Mouse (Mus musculus) heart, adult 11 months (tissue): ENCODE measurements at regions not wholly inside any gene's neighbourhood (a gene's known extent, or its start where the extent isn't known, plus 50 kb on each side); places are given as distances from the start of the nearest gene placed in this dataset.
A peak's percentile ranks its signal among the peaks of the same experiment; 100 is the strongest.

Experiments used
- DNase-seq: peaks from one replicate; pipeline ENCODE4 v3.0.0; 2022

DNA sequence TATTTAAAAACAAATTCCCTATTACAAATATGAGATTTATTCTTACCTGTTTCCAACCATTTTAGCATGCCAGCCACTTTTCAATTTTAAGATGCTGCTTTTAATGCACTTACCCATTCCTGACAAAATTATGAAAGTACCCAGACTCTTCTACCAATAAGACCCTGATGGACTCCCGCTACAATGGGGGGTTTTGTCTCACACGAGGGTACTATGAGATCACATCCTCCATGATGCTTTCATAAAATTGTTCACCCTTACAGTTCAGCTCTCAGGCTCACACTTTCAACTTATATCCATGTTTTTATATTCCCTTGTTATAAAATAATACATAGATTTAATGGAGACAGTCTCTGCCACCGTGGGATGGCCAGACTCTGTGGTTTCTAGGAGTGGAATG is 68.1 kb upstream of the Adamts18 start:
- no peak for DNase-seq

DNA sequence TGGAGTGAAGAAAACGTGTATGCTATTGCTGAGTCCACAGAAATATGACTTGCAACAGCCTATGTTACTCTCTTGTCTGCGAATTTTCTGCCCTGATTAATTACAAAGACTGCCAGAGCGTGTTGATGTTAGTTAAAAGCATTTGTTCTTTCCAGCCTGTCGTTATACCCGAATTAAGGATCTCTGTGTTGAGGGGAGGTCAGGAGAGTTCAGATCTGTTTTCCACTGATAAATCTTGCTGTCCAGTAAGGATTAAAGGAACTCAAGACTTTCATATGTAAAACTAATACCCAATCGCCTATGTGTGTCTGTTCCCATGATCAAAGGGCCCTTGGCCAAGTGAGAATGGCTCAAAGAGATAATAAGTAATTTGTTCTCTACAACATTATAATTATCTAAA is 68.7 kb upstream of the Adamts18 start:
- DNase-seq, result no peak

DNA sequence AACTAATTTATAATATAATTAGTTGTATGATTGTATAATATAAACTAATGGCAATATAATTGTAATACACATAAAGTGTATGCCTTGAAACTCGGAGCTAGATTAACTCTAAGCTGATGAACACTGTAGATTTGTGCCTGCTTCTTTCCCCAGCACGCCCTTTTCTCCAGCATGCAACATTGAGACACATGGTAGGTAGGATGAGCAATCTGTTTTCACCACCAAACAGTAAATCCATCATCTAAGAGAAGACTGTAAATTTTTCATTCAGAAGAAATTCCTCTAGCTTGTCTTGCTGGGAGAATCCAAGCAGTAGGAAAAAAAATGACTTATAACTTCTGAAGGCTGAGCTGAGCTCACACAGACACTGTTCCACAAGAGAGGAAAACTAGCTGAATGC is 71.8 kb upstream of the Adamts18 start:
- peak; percentile 11 for DNase-seq

GRCm38 (mm10) chr8:113923381-113923780 is 74.8 kb upstream of the Adamts18 start:
- peak; percentile 36 for DNase-seq

DNA sequence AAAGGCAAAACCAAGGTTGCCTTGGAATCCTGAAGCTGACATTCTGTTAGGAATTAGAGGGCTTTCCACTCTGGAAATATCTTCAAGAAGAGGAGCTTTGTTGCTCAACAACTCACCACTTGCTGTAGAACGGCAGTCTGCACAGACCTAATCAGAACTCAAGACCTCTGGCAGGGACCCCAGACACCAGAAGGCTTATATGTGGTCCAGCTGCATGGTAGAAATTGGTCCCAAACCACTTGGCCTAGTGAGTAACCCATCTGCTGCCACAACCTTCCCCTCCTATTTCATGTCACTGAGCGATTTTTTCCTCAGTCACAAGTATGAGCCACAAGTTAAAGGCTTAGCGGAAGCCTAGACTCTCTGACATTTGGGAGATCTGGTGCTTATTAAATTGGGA is 105.2 kb upstream of the Adamts18 start:
- DNase-seq, result peak; percentile 60

GRCm38 (mm10) chr8:113956439-113957043 is 108.0 kb upstream of the Adamts18 start:
- DNase-seq, result peak; percentile 57

- peak; percentile 44 for DNase-seq
Observed at GRCm38 (mm10) chr8:113957821-113958220, 109.3 kb upstream of the Adamts18 start.

DNA sequence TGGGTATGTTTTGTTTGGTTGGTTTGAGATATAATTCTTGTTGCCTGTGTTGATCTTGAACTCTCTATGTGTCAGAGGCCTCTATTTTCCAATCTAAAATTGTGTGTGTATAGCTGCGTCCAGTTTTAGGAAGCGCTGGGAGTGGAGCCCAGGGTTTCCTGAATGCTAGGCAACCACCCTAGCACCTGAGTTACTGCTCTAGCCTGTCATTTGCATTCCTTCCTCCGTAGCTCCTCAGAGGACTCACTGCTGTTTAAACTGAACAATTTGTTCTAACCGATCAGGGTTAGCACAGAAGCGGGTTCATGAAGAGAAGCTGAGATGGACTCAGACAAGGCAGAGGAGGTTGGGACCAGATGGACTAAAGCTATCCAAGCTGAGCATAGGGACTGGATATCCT is 127.3 kb upstream of the Adamts18 start:
- DNase-seq, result no peak

DNA sequence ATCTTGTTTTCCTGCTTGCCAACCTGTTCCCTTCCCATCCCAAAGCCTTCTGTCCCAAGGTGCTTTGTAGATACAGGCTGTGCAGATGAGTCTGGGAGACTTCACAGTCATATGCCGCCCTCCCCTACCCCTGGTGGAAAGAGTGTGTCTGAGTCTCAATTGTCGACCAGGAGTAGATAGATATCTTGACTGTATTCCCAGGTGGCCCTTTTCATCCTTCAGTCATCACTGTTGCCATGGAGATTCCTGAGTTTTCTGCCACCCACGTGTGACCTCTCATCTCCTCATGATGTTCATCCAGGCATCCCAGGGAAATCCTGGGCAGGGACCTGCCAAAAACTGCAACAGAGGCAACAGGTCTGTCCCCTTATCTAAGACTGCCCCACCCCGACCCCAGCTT is 128.1 kb upstream of the Adamts18 start:
- DNase-seq, result peak; percentile 74

- peak; percentile 24 for DNase-seq
Observed at GRCm38 (mm10) chr8:113977072-113977471, 128.5 kb upstream of the Adamts18 start.

GRCm38 (mm10) chr8:113978946-113979345 is 130.4 kb upstream of the Adamts18 start:
- peak; percentile 16 for DNase-seq

DNA sequence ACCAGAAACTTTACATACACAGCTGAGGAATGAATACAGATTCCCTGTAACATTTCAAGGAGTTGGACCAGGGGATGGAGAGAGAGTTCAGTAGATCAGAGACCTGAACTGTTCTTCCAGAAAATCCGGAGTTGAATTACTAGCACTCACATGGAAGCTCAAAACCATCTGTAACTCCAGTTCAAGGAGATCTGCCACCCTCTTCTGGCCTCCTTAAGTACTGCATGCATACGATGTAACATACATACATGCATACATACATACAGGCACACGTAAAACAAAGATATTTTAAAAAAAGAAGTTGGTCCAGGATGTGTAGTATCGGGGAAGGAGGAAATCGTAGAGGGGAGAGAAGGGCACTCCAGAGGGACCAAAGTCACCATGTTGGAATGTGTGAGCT is 131.3 kb upstream of the Adamts18 start:
- peak; percentile 17 for DNase-seq

- peak; percentile 4 for DNase-seq
Observed at GRCm38 (mm10) chr8:113981339-113981738, 132.8 kb upstream of the Adamts18 start.

DNA sequence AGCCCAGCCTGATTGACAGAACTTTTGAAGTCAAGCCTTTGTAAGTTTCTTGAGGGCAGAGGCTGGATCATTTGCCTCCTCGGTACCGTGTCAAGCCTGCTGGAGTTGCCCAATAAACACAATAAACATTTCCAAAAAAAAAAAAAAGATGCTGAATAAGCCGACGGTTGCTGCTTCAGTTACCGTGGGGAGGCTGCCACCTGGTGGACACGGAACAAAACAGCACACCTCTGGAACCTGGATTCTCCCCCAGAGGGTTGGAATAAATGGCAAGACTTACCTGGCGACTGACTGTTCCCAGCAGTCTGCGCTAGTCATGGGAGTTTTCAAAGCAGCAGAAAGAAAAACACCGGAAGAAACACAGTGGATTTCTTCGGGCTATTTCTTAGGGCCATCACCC is 136.3 kb upstream of the Adamts18 start:
- DNase-seq, result peak; percentile 89

- DNase-seq, result peak; percentile 94
Observed at GRCm38 (mm10) chr8:113985471-113985870, 136.9 kb upstream of the Adamts18 start.

DNA sequence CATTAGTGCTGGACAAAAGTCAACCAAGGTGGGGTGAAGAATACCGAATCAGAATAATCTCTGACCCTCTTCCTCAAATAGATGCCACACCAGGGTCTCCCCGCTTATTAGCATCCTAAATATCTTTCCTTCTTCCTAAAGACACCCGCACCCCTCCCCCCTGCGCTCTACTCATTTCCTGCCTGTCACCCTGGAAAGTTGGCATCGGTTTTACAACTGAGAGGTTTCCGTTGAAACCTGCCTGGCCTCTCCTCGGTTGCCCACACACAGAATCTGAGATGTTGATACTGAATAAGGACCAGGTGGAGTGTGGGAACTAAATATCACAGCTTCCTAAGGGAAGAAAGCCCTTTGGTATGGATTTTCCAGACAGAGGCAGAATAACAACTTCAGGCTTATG is 137.4 kb upstream of the Adamts18 start:
- peak; percentile 91 for DNase-seq

DNA sequence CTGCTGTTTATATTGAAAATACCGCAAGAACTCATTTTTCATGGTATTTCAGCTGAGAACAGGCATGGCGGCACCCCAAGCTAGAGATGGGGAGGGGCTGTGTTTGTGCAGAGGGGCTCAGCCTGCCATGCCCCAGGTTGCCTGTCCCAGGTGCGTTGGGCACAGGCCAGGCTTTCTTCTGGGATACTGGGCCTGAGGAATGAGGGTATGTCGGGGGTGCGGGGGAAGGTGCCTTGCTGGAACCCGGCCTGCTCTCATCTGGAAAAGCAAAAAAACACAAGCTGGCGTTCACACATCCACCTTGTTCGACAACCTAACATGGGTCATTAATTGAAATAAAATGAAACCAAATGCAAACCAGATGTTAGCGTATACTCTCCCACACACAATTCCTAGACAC is 142.2 kb upstream of the Adamts18 start:
- no peak for DNase-seq

- peak; percentile 73 for DNase-seq
Observed at GRCm38 (mm10) chr8:113998881-113999280, 134.5 kb upstream of the Nudt7 start.

- peak; percentile 3 for DNase-seq
Observed at GRCm38 (mm10) chr8:114001674-114002073, 131.7 kb upstream of the Nudt7 start.

GRCm38 (mm10) chr8:114004436-114004835 is 128.9 kb upstream of the Nudt7 start:
- no peak for DNase-seq

DNA sequence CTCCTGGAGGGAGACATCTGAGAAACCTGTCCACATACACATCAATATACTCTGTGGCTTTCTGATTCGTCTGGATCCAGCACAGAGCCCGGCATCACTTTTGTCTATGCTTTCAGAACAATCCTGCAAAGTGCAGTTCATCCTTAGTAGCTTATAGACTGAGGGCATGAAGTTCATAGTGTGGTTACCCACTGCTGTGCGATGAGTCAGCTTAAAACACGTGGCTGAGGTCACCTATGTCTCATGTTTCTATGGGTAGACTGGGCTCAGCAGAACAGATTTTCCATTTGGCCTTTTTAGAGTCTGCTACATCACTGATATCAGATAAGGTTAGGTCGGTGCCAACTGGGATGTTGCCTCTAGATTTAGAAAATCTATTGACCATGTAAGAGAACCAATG is 126.8 kb upstream of the Nudt7 start:
- no peak for DNase-seq

- no peak for DNase-seq
Observed at GRCm38 (mm10) chr8:114007103-114007502, 126.3 kb upstream of the Nudt7 start.

DNA sequence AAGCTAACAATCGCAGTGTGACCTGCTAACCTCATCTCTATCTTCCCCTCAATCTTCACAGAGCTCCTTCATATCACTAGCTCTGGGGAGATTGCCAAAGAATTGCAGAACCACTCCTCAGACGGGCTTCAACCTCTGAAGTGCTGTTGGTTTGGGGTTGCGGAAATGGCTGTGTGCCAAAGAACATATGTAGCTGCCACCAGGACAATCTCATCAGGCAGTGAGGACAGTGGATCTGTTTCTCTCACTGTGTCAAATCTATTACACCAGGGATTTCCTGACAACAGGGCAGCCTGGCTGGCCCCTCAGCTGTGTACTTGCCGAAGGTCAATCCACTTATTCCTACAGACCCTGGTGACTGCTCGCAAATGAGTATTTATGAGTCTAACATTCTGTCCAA is 115.0 kb upstream of the Nudt7 start:
- peak; percentile 89 for DNase-seq

DNA sequence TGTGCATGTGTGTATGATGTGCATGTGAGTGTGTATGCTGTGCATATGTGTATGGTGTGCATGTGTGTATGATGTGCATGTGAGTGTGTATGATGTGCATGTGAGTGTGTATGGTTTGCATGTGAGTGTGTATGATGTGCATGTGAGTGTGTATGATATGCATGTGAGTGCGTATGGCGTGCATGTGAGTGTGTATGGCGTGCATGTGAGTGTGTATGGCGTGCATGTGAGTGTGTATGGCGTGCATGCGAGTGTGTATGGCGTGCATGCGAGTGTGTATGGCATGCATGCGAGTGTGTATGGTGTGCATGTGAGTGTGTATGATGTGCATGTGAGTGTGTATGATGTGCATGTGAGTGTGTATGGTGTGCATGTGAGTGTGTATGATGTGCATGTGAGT is 103.2 kb upstream of the Nudt7 start:
- peak; percentile 51 for DNase-seq

DNA sequence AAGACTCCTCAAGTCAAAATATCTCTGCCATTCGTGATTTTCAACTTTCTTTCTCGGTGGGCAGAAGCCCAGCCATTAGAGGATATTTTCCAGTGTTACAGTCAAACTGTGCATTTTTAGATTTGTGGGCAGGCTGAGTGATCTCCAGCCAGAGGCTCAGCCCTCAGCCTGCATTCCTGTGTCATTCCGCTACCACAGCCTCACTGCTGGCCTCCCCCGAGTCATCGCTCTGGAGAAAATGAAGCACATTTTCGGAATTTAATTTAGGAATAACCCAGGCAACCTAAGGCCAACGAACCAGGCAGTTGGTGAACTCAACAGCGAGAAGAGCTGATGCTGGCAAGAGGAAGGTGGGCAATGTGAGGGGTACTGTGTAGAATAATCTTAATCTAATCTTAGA is 80.9 kb upstream of the Nudt7 start:
- no peak for DNase-seq

GRCm38 (mm10) chr8:114063566-114063965 is 69.8 kb upstream of the Nudt7 start:
- DNase-seq, result no peak
